Mouse (Mus musculus) limb, embryonic 14.5 days (tissue): ENCODE measurements around the gene Rcor3. TPM values are rescaled to one million over a fixed set of nuclear protein-coding genes. Genes with fewer than 3 reads are reported as not detected.
A peak's percentile ranks its signal among the peaks of the same experiment; 100 is the strongest.

Experiments
- ATAC-seq: fragments of 200-750 bp; cut with Nextera tagmentation; 2 replicates; pipeline ENCODE4 v1.8.0; 2017; ENCODE audit warnings: low read depth, moderate number of reproducible peaks, moderate TSS enrichment; ENCODE audit not compliant: low FRiP score
- DNase-seq: peaks from one replicate; pipeline ENCODE4 v3.0.0-alpha.2; 2015; ENCODE audit warnings: low spot score
- H3K27ac ChIP-seq: fragments of 300-500 bp; sonication (generic); replicated peaks from 2 replicates; pipeline ENCODE4 v1.5.1; 2014; ENCODE audit warnings: low read depth, mild to moderate bottlenecking, low read length, moderate library complexity, mixed read lengths
- H3K27me3 ChIP-seq: fragments of 300-500 bp; sonication (generic); 2 replicates; pipeline ENCODE4 v1.6.1; 2014; ENCODE audit warnings: low read length, mixed read lengths; ENCODE audit not compliant: control insufficient read depth, insufficient read depth
- H3K36me3 ChIP-seq: fragments of 300-500 bp; sonication (generic); 2 replicates; pipeline ENCODE4 v1.6.1; 2014; ENCODE audit warnings: mild to moderate bottlenecking, low read length, moderate library complexity, mixed read lengths; ENCODE audit not compliant: control insufficient read depth, insufficient read depth
- H3K4me1 ChIP-seq: fragments of 300-500 bp; sonication (generic); 2 replicates; pipeline ENCODE4 v1.6.1; 2014; ENCODE audit warnings: antibody characterized with exemption, low read length, mixed read lengths; ENCODE audit not compliant: control insufficient read depth, insufficient read depth
- H3K4me2 ChIP-seq: fragments of 300-500 bp; sonication (generic); replicated peaks from 2 replicates; pipeline ENCODE4 v1.6.1; 2014; ENCODE audit warnings: low read depth, mild to moderate bottlenecking, low read length, moderate library complexity; ENCODE audit not compliant: severe bottlenecking
- H3K4me3 ChIP-seq: fragments of 300-500 bp; sonication (generic); replicated peaks from 2 replicates; pipeline ENCODE4 v1.5.1; 2014; ENCODE audit warnings: low read length
- H3K9ac ChIP-seq: fragments of 300-500 bp; sonication (generic); 2 replicates; pipeline ENCODE4 v1.6.1; 2014; ENCODE audit warnings: mild to moderate bottlenecking, low read depth, low read length, moderate library complexity; ENCODE audit not compliant: severe bottlenecking
- H3K9me3 ChIP-seq: fragments of 300-500 bp; sonication (generic); 2 replicates; pipeline ENCODE4 v1.6.1; 2016; ENCODE audit warnings: low read length; ENCODE audit not compliant: control insufficient read depth
- POLR2A ChIP-seq: fragments of 200-500 bp; IDR thresholded peaks from 2 replicates; pipeline ENCODE4 v1.8.0; 2012; ENCODE audit warnings: inconsistent platforms, mild to moderate bottlenecking, moderate library complexity, borderline replicate concordance; ENCODE audit not compliant: insufficient read depth, insufficient read length; ENCODE audit errors: extremely low read depth
- WGBS: fragments of 180-500 bp; shearing (Covaris S2); extraction: QIAGEN DNeasy Blood & Tissue Kit; methylation state at CpG from one replicate; pipeline ENCODE4 v1.1.7; 2014; 5-methylcytosine and 5-hydroxymethylcytosine counted together
- polyA plus RNA-seq, 2 experiments: library from polyadenylated mRNA; depleted of rRNA in 1 of 2; stranded (reverse) in 1 of 2; unstranded in 1 of 2; fragments of >200 nt; fragmentation: Nextera tagmentation in 1 of 2; extraction: Ambion mirVana in 1 of 2; gene quantifications; 2 replicates each; pipeline versions ENCODE4 v1.2.1 to v1.2.3; 2012 to 2014

Rcor3 gene
- polyA plus RNA-seq, 2 experiments, result 34.3 to 49.8 TPM

DNA sequence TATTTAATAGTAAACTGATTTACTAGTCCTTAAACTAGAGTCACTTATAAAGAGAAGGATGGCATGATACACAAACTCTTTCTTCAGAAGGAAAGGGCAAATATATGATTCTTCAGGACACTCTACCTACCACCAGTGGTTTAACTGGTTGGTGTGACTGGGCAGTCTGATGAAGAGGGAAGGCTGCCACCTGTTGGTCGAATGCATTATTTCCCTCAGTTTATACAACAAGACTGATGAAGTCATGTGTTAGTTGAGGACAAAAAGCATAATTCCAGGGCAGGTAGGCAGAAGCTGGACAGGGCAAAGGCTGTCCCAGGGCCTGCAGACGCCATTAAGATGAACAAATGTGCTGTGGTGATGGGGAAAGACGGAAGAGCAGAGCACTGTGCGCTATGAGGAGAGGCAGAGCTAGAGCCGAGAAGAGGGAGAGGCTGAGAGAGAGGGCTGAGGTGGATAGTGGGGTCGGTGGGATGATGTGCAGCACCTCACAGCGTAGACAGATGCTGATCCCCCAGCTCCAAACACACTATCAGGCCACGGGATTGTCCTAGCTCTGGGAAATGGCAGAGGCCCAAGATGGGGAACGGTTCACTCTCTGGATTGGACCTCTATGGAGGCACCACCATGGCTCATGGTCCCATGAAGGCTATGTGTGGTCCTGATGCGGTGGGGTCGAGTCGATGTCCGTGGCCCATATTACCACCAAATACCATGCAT is 43.3 kb downstream of the Rcor3 start:
- Histone ChIP-seq H3K4me3 (no peak overlapping the region), H3K27me3 (0 out of 2 replicates have a peak, but pooled peaks cover 5% of the 10 kb centered on the region), H3K27ac (no peak overlapping the region), H3K9me3 (no peaks in the 10 kb centered on the region), H3K9ac (no peak overlapping the region), H3K4me1 (peaks cover 4% of the 10 kb centered on the region; the same call in 1 of the 2 replicates), H3K36me3 (peaks cover 16% of the 10 kb centered on the region), H3K4me2 (no peak overlapping the region)
- TF ChIP-seq POLR2A, result no peak
- DNase-seq (peak; percentile 74), ATAC-seq (no peak)
- 56% methylated on average over 13 of the region's 13 CpGs for WGBS

DNA sequence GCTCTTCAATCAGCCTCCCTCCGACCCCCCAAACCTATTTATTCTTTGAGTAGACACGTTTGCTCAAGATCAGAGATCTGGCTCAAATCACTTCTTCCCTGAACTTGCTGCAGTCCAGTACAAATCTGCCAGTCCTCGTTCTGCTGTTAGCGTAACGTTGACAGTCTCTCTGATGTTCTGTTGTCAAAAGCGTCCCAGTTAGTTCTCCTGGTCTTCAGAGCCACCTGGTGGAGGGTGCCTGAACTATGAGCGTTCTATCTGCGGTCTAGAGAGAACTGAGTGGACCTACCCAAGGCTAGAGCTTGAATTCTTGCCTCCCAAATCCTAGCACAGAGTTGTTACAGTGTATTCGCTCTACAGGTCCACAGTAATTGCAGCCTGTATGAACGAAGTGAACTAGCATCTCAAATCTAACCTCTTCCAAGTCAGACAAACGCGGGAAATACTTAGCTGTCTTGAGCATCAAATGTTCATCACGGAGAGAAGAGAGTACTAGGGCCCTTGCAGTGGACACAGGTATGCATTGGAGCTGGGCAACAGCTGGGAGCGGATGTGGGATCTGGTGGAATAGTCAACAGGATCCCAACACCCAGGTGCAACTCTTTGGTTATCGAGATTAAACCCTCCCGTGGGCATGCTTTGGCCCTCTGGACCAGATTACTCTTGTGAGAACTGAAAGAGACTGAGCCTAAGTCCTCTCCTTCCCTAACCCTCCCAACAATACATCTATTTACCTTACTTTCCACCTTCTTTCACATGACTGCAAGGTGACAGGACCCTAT is 44.8 kb downstream of the Rcor3 start:
- Histone ChIP-seq H3K4me2 (peak overlapping the region; percentile 93), H3K36me3 (peaks cover 4% of the 10 kb centered on the region), H3K9me3 (no peaks in the 10 kb centered on the region), H3K4me3 (peak overlapping the region; percentile 65), H3K27me3 (0 out of 2 replicates have a peak, but pooled peaks cover 5% of the 10 kb centered on the region), H3K4me1 (peaks cover 7% of the 10 kb centered on the region; the same call in 1 of the 2 replicates), H3K9ac (peak overlapping the region; percentile 80; the same call in 1 of the 2 replicates), H3K27ac (no peak overlapping the region)
- peak; percentile 87 for DNase-seq
- ATAC-seq, result peak; percentile 86
- no peak for TF ChIP-seq POLR2A
- WGBS, result 32% methylated on average over 16 of the region's 16 CpGs

DNA sequence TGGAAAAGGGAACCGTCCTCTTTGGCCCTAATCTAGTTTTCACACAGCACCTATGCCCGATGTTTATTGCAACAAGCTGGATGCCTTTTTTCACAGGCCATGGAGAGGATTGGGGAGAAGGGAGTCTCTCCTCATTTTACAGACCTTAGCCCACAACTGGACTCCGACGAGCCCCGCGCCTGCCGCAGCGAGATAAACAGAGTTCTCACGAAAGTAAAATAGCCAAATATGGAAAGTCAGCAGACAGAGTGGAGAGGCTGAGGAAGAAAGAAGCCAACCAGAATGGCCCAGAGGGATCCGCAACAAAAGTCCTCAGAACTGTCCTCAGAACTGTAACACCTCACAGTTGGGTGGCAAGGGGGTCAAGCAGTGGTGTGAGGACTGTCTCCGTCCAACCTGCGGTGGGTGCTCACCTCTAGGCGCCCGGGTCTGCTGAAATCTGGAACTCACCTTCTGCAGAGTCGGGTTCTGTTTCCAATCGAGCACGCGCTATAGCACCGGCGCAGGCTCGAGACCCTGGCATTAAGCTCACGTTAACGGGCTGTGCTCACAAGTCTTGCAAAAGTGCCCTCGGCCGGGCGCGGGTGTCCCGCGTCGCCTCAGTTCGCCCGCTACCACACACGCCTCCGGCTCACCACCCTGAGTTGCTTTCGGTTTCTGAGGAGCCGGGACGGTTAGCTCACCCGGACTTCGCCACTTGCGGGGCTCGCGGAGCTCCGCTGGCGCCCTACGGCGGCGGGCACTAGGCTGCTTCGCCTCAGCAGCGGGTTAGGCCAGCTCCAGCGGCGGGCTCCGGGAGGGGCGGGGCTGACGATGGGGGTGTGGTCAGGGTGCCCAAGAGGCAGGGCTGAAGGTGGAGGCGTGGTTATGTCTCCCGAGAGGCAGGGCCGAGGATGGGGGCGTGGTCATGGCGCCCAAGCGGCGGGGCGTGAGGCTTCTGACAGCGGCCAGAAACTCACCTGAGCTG is 45.8 kb downstream of the Rcor3 start, which contains the start of gene Traf5:
Traf5 (minus strand) TSS at position 754 of the 967 bp plus-strand sequence.
- Histone ChIP-seq H3K4me3 (peak within 1 kb of the TSS; percentile 65), H3K27me3 (0 out of 2 replicates have a peak, but pooled peaks cover 5% of the 10 kb centered on the region), H3K27ac (peak within 1 kb of the TSS; percentile 68; the same call in 1 of the 2 replicates), H3K4me1 (peaks cover 11% of the 10 kb centered on the region; the same call in 1 of the 2 replicates), H3K36me3 (no peaks in the 10 kb centered on the region), H3K9me3 (no peaks in the 10 kb centered on the region), H3K4me2 (peak within 1 kb of the TSS; percentile 93), H3K9ac (peak within 1 kb of the TSS; percentile 80)
- peak; percentile 88; the same call in 1 of the 2 replicates for TF ChIP-seq POLR2A
- ATAC-seq (peak; percentile 96), DNase-seq (peak; percentile 91)
- 1% methylated on average over 57 of the region's 63 CpGs for WGBS

DNA sequence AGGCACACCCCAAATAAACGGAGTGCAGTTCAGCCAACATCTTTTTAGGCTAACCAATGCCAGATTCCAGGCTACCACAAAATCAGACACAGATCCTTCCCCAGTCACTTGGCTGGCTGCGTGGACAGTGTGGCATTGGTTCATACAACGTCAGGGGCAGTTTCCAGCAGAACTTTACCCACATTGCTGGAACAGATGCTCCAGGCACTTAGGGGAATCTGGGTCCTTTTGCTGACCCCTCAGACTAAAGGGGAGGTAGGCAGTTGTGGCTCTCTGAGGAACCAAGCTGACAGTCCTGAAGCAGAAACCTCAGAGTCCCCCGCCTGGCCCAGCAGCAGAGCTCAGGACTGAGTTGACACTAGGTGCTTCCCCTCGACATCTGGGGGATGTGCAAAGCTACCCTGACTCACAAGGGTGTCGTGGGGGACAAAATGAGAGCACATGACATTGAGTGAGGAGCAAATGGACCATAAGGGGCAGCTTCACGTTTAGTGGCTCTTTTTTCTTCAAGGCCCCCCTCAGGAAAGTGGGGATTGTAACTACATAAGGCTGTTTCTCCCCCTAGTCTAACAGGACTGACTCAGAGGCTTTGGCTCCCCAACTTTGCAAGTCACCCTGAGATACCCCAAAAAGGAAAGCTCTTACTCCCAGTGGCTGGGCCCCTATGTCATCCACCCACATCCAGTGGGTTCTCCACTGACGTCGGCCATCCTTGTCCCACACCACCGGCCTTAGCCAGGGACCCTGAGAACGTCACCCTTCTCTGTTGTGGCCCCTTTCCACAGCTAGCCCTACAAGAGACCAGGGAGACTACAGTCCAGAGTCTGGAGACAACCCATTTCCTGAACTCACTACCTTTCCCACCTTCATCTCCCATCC is 46.9 kb downstream of the Rcor3 start:
- Histone ChIP-seq H3K4me1 (peaks cover 11% of the 10 kb centered on the region; the same call in 1 of the 2 replicates), H3K27ac (no peak overlapping the region), H3K4me3 (peak overlapping the region; percentile 65; the same call in 1 of the 2 replicates), H3K36me3 (no peaks in the 10 kb centered on the region), H3K9me3 (no peaks in the 10 kb centered on the region), H3K9ac (peak overlapping the region; percentile 80), H3K27me3 (0 out of 2 replicates have a peak, but pooled peaks cover 5% of the 10 kb centered on the region), H3K4me2 (peak overlapping the region; percentile 93)
- no peak for TF ChIP-seq POLR2A
- DNase-seq (no peak), ATAC-seq (no peak)
- WGBS, result 65% methylated on average over 11 of the region's 11 CpGs
